Mouse (Mus musculus): ENCODE results near the gene Plcb1.

Gene Plcb1

DNA sequence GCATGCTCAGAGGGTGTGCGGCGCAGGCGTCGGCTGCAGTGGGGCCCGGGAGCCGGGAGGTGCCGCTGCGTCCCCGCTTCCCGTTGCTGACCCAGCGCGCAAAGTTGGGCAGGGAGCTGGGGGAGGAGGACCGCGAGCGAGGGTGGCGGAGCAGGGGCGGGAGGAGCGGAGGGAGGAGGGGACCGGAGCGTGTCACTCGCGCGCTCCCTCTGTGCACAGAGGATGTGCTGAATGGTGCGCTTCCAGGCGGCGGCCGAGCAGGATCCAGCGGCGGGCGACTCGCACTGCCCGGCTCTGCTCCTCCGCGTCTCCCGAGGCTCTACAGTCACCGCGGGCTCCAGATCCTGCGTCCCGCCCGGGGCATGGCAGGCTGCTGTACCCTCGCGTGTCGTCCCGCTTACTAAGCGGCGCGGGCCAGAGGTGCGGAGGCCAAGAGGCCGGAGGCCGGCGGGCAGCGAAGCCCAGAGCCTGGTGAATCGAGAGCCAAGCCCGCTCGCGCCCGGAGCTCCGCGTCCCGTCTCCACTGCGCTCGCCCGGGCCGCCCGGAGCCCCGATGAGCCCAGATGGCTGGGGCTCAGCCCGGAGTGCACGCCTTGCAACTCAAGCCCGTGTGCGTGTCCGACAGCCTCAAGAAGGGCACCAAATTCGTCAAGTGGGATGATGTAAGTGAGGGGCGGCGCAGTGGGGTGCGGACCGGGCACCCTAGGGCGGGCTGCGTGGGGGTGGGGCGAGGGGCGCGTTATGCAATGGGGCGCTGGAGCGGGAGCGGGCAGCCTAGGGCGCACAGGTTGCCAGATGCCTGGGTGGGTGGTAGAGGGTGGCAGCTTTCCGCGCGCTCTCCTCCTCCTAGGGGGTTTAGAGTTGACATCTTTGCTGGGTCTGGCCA, at the start of gene Plcb1:
Plcb1 (plus strand) TSS at position 98 of the 886 bp plus-strand sequence.
- no peak for DNase-seq (ENCODE audit: low read depth, low spot score)

DNA sequence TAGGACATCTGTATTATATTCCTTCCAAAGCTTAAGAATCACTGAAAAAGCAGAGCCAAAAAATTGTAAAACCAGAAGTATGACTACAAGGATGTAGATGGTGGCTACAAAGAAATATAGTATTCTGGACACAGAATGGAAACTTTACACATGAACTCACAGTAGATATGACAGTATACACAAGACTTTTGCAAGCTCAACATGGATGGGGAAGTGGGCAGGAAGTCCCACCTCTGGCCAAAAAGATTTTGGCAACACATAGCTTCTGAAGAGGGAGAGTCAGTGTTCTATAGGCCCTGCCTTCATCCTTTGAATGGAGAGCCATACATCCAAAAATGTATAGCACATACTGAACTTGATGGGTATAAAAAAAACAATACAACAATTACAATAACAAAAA, 30.3 kb upstream of the Plcb1 start:
- no peak for DNase-seq (ENCODE audit: low read depth, low spot score)

DNA sequence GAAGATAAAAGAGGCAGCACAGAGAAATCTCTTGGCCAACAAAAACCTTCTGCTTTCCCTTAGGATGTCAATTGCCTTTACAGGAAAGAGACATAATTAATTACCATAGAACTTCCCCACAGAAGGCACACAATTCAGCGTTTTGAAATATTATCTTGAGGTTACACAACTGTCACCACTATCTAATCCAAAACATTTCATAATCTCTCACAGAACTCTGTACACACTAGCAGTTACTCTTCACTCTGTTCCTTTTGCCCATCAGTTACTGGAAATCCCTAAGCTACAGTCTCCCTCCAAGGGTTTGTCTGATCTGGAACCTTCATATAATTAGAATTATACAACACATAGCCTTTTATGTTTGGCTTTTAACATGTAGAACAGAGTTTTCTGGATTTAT, 29.8 kb upstream of the Plcb1 start:
- DNase-seq (ENCODE audit: low read depth, low spot score): no peak

DNA sequence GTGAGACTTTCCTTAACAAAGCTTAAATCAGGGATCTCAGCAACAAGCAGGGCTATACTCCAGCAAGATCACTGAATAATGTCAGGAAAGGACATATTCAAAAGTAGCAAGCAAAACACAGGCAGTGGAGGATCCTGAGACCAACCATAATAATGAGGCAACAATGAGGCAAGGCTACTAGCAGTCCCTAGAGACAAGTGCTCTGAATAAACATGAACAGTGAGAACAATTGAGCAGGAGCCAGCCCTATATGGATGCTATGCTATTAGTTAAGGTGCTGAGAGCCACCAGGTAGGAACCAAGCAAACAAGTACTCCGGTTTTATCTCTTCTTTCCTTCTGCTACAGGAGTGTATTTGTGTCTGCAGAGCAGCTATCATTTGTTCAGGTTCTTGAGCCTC, 24.8 kb upstream of the Plcb1 start:
- no peak for DNase-seq (ENCODE audit: low read depth, low spot score)

DNA sequence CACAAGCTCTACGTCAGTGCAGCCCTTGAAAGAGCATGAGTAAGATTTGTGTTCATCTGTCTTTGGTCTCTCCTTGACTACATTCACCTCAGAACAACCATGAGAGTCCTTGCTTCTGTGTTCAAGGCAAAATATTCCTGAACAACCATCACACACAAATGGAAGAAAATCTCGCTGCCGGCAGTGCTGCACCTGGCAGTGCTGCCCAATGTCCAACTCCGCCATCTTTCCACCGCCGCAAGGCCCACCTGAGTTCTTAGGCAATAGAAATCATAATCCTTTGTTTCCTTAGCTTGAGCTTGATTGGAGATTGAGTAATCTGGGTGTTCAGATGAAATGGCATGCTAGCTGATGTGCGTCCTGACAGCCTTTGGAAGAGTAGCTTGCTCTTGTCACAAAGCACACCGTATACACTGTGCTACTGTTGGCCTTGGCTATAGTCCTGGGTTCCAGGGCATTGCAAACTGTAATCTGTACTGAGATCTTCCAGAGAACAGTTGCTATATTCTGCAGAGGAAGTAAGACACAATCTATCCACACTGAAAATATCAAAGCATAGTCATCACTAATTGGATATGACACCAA, 22.4 kb upstream of the Plcb1 start:
- no peak for DNase-seq (ENCODE audit: low read depth, low spot score)

DNA sequence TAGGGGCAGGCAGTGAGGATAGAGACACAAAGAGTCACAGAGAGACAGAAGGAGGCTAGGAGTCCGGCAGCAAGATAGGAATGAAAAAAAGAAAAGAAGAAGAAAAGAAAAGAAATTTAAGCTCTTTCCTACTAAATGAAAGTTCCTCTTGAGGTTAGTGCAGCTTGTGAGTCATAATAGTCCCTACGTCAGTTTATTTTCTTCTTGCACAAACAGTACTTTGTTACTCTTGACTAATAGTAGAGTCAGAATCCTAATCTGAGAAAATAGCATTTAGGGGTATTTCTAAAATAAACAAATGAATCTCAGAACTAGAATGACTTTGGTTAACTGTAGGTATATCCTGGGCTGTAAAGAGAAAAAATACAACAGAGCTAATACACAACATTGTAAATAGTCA, 21.4 kb upstream of the Plcb1 start:
- DNase-seq (ENCODE audit: low read depth, low spot score): no peak

DNA sequence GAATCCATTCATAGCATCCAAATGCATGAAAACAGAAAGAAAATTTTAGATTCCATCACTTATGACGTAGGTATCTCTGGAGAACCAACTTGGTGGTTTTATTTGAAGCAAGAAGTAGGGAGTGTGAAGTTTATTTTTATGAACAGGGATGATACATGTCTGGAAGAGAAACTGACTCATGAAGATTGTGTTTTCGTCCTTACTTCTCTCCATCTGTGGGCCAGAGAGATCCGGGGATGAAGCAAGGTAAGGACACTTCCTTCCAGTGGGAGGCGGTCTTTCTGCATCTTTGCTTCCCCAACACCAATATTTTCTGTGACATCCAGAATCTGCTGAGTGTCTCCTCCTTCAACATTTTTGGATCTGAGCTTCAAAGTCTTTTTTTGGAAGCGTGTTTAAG, 6.0 kb upstream of the Plcb1 start:
- DNase-seq (ENCODE audit: low read depth, low spot score): no peak

DNA sequence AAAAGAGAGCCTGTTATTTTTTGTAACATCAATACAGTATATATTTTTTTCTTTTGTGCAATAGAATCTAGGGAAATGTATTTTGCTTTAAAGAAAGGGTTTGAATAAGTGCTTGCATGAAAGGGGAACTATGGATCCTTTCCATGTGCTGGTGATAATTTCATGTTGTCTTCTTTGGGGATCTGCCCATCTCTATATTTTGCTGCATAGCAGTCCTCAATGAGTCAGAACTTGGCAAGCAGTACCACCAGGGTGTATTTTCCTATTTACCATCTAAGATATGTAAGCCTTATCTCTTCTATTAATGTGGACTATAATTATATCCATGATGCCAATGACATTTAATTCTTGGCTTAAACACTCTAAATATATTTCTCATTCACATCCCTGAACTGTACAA, 5.6 kb upstream of the Plcb1 start:
- DNase-seq (ENCODE audit: low read depth, low spot score): no peak

DNA sequence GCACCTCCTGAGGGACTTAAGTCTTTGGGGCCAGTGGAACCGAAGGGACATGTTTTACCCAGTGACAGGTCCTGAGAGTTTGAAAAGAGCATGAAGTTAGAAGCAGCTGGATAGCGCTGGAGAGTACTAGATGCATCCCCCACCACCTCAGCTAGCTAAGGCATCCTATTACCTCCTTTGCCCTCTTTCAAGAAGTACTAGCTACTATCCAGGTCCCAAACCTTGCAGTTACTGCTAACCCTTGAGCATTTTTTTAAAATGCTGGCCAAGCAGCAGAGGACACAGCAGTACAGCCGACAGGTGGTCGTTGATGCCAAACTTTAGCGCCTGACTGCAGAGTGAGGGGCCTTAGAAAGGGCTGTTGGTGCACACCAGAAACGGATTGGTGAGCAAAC, 986 bp downstream of the Plcb1 start:
- no peak for DNase-seq (ENCODE audit: low read depth, low spot score)

DNA sequence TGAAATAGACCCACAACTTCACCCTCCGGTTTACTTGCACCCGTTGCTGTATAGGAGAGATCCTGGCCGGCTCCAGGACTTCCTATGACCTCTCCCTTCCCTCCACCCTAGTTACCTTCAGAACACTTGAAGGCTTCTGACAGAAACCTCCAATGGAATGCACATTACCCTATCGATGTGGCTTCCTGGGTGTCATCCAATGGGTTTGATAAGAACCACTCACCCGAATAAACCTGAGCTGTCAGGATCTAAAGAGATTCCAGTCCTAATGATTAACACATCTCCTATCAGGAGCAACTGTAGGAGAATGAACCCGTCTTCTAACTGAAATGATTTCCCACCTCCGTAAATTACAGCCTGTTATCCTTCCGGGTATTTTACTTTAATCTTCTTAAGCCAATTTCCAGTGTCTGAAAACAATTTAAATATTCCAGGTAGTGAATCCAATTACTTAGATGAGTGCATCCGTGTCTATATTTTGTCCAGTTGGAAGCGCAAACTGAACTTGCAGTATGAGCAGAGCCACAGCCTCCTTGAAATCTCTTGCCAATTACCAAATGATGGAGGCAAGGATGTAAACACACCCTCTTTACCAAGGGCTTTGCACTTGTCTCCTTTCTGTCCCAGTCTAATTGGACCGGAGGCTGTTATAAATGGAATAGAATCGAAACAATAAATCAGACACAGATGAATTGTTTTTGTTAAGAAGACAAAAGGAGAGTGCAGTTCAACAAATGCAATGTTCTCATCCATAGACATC, 1.6 kb downstream of the Plcb1 start:
- no peak for DNase-seq (ENCODE audit: low read depth, low spot score)

DNA sequence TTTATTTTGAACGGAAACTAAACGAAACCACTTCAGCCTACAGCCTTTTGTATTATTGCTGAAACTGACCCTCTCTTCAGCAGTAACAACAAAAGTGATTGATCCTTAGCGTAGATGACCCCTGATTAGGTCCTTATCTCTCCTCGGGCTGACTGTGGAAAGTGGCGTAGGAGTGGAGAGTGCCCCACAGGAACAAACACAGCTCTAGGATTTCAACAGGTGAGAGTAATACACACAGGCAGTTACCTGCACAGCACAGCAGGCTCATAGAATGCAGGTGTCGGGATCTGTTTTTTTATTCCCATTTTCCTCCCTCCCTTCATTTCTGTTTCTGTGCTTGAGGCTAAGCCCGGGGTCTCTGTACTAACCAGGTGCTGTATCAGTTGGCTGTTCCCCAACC, 7.1 kb downstream of the Plcb1 start:
- DNase-seq (ENCODE audit: low read depth, low spot score): no peak

DNA sequence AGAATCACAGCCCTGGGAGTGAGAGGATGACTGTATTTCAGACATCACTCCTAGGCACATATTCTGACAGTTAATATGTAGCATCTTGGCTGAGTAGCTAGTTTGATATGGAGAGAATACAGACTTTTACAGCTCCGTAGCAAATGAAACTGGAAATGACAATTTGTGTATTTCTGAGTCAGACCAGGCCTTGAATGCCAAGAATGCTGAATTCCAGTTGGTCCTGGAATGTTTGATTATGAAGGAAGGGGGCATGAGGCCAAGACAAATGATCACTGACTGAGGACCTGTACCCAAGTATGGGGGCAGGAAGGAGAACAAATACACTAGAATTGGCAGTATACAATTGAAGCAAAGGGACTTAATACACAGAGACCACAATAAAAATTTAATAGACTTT, 14.4 kb downstream of the Plcb1 start:
- DNase-seq (ENCODE audit: low read depth, low spot score): no peak

DNA sequence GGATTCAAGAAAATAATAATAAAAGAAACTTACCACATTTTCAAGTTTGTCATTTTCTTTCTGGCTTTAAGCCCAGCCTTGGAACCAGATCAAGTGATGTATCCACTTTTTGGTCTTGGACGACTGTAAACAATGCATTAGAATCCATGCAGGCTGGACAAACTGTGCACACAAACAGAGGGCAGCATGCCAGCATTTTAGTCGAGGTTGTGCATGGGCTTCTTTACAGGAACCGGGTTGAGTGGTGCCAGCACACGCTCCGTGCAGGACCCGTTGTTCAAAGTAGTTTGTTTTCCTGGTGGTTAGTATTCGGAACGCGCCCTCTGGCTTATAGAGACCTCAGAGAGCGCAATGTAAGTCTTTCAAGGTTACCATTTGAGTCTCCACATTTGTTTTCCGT, 30.5 kb downstream of the Plcb1 start:
- DNase-seq (ENCODE audit: low read depth, low spot score): no peak

DNA sequence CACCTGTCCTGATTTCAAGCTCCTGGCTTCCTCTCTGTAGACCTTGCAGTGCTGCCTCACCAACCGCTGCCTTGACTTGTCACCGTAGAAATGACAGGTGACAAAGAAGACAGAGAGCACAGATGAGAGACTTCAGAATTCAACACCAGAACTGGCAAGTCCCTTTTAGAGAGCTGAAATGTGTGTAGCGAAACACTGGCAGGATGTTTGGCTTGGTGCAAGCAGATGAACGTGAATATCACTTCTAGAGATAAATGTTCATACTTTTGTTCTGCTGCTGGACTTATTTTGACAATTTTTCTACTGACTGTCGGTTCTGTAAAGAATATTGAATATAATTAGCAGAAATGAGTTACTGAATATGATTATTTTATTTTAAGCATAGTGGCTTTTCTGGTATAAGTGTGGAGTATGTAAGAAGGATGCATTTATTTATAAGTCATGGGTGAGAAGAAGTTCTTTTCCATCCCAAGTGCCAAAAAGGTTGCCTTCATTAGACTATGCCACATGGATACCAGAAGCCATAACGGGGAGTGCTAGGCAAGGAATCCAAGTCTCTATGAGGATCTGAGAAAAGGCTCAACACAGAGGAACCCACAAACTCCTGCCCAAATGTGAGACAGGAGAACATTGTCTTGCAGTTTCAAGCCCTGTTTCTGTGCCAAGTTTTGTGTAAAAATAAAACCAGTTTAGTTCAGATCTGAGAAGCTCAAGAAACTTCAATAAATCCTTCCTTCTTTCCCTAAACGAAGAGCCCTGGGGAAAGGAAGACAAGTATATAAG, 31.4 kb downstream of the Plcb1 start:
- no peak for DNase-seq (ENCODE audit: low read depth, low spot score)

DNA sequence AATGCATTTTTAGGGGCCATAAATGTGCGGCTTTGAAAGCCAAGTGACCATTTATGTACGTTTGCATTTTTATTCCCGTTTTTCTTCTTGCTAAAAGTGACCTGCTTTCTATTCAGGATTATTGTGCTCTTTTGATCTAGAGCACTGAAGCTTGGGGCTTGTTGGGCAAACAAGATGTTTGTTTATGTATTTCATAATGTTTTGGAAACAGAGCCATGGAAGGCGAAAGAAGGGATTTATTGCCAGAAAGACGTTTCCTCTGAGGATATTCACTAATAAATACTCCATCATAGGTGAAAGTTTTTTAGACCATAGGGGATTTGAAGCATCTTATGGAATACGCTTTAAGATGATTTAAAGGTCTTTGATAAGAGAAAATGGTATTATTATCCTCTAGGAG, 35.3 kb downstream of the Plcb1 start:
- no peak for DNase-seq (ENCODE audit: low read depth, low spot score)

DNA sequence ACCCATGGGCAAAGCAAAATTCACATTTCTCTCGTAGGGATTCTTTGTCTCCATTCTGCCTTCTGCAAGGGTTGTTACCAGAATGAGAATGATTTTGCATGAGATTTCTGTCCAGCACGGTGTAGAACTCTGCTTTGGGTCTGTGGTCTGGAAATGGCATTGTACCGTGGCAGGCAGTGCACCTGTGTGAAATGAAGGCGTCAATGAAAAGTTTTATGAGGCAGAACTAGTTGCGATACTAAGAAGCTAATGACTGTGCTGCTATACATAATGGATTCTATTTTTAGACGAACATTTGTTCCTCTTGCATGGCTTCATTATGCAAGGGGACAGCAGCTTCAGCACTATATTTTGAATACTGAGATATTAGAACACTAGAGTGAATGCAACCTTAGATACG, 39.8 kb downstream of the Plcb1 start:
- peak; percentile 81 for DNase-seq (ENCODE audit: low read depth, low spot score)

DNA sequence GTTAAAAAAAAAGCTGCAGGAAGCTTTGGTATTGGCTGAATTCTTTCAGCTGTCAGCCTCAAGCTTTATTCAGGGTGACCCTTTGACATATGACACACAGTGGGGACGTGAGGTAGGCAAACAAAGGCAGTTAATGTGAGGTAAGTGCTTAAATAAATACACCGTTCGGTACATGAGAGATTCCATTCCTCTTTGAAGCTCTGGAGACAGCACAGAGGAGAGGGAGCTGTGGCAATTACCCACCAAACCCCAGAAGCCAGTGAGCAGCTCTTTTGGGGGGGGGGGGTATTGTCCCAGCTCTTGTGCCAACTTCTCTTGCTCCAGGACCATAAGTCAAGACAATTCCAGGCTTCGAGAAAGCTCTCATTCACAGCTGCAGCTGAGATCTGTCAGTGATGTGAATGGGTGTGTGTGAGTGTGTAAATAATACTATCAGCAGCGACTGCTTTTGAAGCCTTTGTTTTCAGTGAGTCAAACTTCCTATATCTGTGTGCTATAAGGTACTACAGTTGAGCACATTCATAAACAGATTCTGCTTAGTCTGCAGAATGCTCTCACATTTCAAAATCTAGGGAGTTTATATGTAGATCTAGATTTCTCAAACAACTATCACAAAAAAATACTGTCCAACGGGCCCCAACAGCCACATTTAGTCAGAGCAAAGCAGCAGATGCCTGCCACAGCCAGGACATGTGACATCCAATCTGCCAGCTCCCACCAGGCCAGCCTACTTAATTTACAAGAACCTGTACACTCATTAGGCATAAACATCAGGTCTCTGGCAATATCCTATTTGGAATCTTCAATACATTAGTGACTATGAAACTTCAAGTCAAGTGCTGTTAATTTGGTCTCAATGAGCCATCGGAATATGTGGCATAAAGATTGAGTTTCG, 40.5 kb downstream of the Plcb1 start:
- peak; percentile 28 for DNase-seq (ENCODE audit: low read depth, low spot score)

DNA sequence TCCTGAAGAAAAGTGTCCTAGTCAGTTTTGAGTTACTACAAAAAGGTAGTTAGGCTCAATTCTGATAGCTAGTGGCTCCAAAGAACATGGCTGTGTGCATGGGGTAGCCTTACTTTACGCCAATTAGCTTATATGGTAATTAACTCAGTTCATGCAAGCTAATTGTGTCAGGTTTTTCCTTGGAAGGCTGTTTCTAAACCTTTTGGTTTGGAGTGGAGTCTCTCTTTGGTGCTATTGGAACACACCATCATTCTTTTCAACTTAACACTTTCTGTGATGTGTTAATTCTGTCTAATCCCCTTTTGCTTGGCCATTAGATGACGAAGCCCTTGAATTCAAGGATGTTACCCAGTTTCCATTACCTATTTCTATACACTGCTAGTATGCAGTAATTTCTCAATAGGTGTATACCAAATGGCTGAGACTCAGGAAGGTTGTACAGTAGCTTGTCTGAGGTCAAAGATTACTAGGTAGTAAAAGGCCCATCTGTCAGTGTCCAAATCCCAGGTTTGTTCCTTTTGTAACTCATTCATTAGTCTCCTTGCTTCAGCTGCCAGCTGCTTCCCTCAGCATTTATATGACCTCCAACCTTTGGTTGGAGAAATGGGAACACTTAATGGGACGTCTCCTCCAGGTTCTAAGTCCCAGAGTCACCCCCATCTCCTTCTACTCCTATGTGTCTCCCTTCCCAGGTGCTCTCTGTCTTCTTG, 42.1 kb downstream of the Plcb1 start:
- DNase-seq (ENCODE audit: low read depth, low spot score): no peak

DNA sequence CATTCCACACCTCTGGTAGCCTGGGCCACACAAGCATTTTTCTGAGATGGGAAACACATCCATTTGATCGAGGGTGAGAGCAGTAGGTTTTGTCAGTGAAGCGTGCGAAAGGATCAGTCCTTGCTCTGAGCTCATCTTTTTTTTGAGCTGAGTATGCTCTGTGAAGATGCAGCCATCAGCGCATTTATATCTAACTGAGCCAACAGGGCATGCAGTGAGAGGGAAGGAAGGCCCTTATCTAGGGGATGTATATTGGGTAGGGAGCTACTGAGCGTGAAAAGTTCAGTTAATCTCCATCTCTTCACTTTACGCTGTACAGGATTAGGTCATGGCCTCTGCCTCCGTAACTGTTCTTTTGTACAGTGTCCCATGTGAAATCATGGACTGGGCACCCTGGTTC, 46.0 kb downstream of the Plcb1 start:
- DNase-seq (ENCODE audit: low read depth, low spot score): no peak

DNA sequence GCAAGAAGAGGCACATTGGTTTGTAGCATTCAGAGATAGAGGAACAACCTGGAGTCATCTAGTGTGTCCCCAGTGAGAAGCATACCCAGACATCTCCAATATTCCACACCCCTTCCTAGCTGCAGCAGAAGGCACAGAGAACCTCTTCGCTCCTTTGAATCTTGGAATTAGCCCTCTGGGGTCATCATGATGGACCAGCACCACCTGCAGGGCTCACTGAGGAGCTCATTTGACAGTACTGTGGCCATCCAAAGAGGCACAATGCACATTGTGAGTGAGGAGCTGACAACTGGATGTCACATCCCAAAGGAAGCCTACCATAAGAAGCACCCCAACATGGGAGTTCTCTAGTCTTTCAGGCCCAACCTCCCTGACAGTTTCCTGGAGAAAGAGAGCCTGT, 50.2 kb downstream of the Plcb1 start:
- no peak for DNase-seq (ENCODE audit: low read depth, low spot score)

Measured in A20 (cell line).